Mouse (Mus musculus) thymus, adult 2 months (tissue): ENCODE measurements around the gene Prodh2.

Source experiments
- CTCF ChIP-seq: fragments of 200-500 bp; IDR thresholded peaks from 2 replicates; pipeline ENCODE4 v1.5.1; 2012; ENCODE audit warnings: mild to moderate bottlenecking, control low read depth, low read length, moderate library complexity, borderline replicate concordance; ENCODE audit not compliant: control insufficient read depth, poor library complexity, insufficient read depth; ENCODE audit errors: extremely low read depth
- POLR2A ChIP-seq: fragments of 200-500 bp; IDR thresholded peaks from 2 replicates; pipeline ENCODE4 v1.6.1; 2012; ENCODE audit warnings: mild to moderate bottlenecking, low read length, control low read depth, moderate library complexity; ENCODE audit not compliant: control insufficient read depth, poor library complexity, insufficient read depth; ENCODE audit errors: extremely low read depth

GRCm38 (mm10) chr7:30464816-30465300, 28.6 kb upstream of the Prodh2 start:
- TF ChIP-seq CTCF (no peak), POLR2A (no peak)
